Mouse (Mus musculus): ENCODE measurements around the gene Rhox2f.
"Not testable (repeated sequence)": the region's sequence is repeated elsewhere in the genome, so short reads cannot be mapped to it uniquely, and the experiment has no call there.

Rhox2f gene

DNA sequence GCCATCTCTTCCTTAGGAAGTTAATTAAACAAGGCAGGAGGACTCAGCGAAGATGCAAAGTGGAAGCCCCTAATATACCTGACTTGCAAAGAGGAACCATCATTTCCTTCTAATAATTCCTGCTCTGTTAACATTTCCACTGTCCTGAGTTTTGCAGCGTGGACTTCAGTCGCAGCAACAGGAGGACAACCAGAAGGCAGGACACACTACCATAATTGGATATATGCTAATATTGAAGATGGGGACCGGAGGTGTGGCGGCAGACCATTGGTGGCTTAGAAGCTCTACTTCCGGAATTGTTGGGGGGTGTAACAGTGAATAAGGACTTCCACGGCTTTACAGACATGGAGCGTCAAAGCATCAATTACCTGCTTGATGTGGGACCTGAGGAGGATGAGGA is at the start of gene Rhox2f:
Rhox2f (plus strand) TSS at position 301 of the 400 bp plus-strand sequence.
- DNase-seq (ENCODE audit: low spot score in 2 of 2), result not testable (repeated sequence)

GRCm38 (mm10) chrX:37530152-37530551 is 41.1 kb upstream of the Rhox2f start, which contains the start of gene Rhox2e:
TSS of gene Rhox2e (plus strand) at chrX:37530452.
- DNase-seq (ENCODE audit: low spot score in 2 of 2), result not testable (repeated sequence)

DNA sequence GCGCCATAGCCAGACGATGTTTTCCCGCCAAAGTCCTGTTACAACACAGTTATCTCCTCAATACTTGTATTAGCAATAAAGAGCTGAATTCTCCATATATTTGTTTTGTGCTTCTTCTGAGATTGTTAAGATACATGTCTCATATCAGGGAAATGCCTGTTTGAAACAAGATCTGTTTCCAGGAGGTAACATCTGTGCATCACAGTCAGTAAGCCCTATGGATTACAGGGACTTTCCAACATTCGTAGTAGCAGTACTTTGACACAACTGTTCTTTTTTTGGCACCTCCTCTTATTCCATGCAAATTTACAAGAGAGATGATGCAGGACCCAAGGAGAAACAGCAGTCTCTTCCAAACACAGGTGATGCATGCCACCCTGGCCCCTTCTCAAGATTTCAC is 29.5 kb upstream of the Rhox2f start, which contains the start of gene Rhox3e:
Rhox3e (plus strand) TSS at position 301 of the 400 bp plus-strand sequence.
- not testable (repeated sequence) for DNase-seq (ENCODE audit: low spot score in 2 of 2)

DNA sequence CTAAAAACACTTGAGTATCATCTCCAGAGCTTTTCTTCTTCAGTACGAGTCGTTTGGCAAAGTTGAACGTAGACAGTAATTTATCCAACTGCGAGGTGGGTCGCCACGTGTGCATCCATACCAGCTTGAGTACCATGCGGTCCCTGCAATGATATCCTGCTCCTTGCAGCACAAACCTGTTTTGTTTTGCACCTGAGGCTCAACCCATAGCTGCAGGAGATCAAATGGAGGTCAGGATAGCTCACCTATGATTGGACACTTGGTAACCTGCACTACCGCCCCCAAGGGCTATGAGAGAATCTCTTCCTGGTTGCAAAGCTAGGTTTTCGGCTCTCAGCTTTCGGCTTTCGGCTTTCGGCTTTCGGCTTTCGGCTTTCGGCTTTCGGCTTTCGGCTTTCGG is 14.1 kb upstream of the Rhox2f start, which contains the start of gene Rhox4e:
Rhox4e (plus strand) TSS at position 301 of the 400 bp plus-strand sequence.
- not testable (repeated sequence) for DNase-seq (ENCODE audit: low spot score in 2 of 2)

- DNase-seq (ENCODE audit: low spot score in 2 of 2), result not testable (repeated sequence)
Observed at GRCm38 (mm10) chrX:37572638-37573037, 1.4 kb downstream of the Rhox2f start.

GRCm38 (mm10) chrX:37580692-37581091 is 9.5 kb downstream of the Rhox2f start, which contains the start of gene Rhox3f:
TSS of gene Rhox3f (plus strand) at chrX:37580992.
- DNase-seq (ENCODE audit: low spot score in 2 of 2), result not testable (repeated sequence)

DNA sequence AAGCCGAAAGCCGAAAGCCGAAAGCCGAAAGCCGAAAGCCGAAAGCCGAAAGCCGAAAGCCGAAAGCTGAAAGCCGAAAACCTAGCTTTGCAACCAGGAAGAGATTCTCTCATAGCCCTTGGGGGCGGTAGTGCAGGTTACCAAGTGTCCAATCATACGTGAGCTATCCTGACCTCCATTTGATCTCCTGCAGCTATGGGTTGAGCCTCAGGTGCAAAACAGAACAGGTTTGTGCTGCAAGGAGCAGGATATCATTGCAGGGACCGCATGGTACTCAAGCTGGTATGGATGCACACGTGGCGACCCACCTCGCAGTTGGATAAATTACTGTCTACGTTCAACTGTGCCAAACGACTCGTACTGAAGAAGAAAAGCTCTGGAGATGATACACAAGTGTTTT is 36.4 kb downstream of the Rhox2f start, which contains the start of gene Rhox4f:
Rhox4f (minus strand) TSS at position 101 of the 400 bp plus-strand sequence.
- DNase-seq (ENCODE audit: low spot score in 2 of 2), result not testable (repeated sequence)
